ENCODE assay signal across 8 mouse cellular contexts in the genomic region with DNA sequence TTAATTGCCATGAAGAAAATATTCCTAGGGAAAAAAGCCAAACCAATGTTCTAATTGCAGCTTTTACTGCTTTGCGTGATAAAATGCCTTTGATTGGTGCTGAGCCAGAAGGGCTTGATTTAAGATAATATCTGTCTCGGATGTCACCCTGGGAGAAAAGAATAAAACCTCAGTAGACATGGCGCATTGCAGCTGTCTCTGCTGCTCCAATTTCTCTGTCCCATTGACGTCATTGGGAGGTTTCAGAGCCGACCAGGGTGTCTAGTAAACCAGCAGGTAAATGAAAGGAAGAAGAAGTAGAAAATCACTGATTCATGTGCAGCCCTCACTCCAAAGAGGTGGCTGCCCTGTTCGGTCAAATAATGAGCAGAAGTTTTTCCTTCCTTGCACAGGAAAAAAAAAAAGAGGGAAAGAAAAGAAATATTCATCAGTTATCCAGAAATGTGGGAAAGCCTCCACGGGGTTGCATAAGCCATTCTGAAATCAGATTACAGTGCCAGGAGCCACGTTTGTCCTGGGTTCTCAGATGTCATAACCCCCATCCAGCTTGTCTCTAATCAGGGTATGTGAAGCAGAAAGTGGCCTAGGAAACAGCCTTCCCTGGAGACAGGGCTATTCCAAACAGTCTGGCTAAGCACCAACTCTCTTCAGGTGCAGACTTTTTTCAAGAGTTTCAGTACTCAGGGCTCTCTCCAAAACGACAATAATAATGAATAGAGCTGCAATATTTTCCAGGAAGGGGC.
DNase-seq lines count a peak whose midpoint lies in the region; ATAC-seq and TF ChIP-seq lines count a peak whose summit lies in the region.

No protein-coding gene starts in this region.

- intact Hi-C loops in left cerebral cortex, adult 2 months (cut with DNase I), result no loop called here
- intact Hi-C loops in left cerebral cortex, postnatal 14 days (cut with DNase I), result no loop called here

- H3K36me3 ChIP-seq in forebrain, embryonic 12.5 days (replicated peaks), result no peaks in the 10 kb centered on the region
- H3K36me3 ChIP-seq in forebrain, embryonic 10.5 days (replicated peaks), result no peaks in the 10 kb centered on the region
- H3K36me3 ChIP-seq in midbrain, embryonic 16.5 days (ENCODE audit: control insufficient read depth, insufficient read depth, low read length), result no peaks in the 10 kb centered on the region

- no peaks in the 10 kb centered on the region for H3K9me3 ChIP-seq in forebrain, embryonic 12.5 days
- H3K9me3 ChIP-seq in forebrain, embryonic 10.5 days, result no peaks in the 10 kb centered on the region
- no peaks in the 10 kb centered on the region for H3K9me3 ChIP-seq in midbrain, embryonic 16.5 days (replicated peaks; ENCODE audit: control insufficient read depth, low read length, poor library complexity, severe bottlenecking)

- H3K4me1 ChIP-seq in forebrain, embryonic 12.5 days, result peaks cover 9% of the 10 kb centered on the region; the same call in 1 of the 2 replicates
- peaks cover 10% of the 10 kb centered on the region for H3K4me1 ChIP-seq in forebrain, embryonic 10.5 days
- H3K4me1 ChIP-seq in midbrain, embryonic 16.5 days (ENCODE audit: control insufficient read depth, insufficient read depth, low read length), result peaks cover 16% of the 10 kb centered on the region

- 0 out of 2 replicates have a peak overlapping the region, but pooled peaks have one; percentile 42 for H3K27ac ChIP-seq in forebrain, embryonic 12.5 days
- no peak overlapping the region for H3K27ac ChIP-seq in forebrain, embryonic 10.5 days
- peak overlapping the region; percentile 45 for H3K27ac ChIP-seq in left cerebral cortex, adult 2 months
- H3K27ac ChIP-seq in midbrain, embryonic 16.5 days (ENCODE audit: low read length), result no peak overlapping the region

- H3K4me3 ChIP-seq in forebrain, embryonic 12.5 days (replicated peaks), result no peak overlapping the region
- no peak overlapping the region for H3K4me3 ChIP-seq in forebrain, embryonic 10.5 days
- H3K4me3 ChIP-seq in left cerebral cortex, adult 2 months, result no peak overlapping the region
- no peak overlapping the region for H3K4me3 ChIP-seq in midbrain, embryonic 16.5 days (ENCODE audit: low read depth, low read length)

- H3K4me2 ChIP-seq in forebrain, embryonic 12.5 days, result no peak overlapping the region
- 0 out of 2 replicates have a peak overlapping the region, but pooled peaks have one; percentile 8 for H3K4me2 ChIP-seq in midbrain, embryonic 16.5 days (ENCODE audit: low read length)

- no peak for TF ChIP-seq CTCF in left cerebral cortex, adult 2 months (IDR thresholded peaks at IDR 0.05)

- WGBS in forebrain, embryonic 12.5 days, result 47% methylated on average over 9 of the region's 9 CpGs
- 63% methylated on average over 9 of the region's 9 CpGs for WGBS in forebrain, embryonic 10.5 days
- WGBS in midbrain, embryonic 16.5 days, result 27% methylated on average over 9 of the region's 9 CpGs

- H3K27me3 ChIP-seq in forebrain, embryonic 12.5 days, result no peaks in the 10 kb centered on the region
- no peaks in the 10 kb centered on the region for H3K27me3 ChIP-seq in forebrain, embryonic 10.5 days (ENCODE audit: poor library complexity, severe bottlenecking)
- no peaks in the 10 kb centered on the region for H3K27me3 ChIP-seq in midbrain, embryonic 16.5 days (ENCODE audit: control insufficient read depth, insufficient read depth, low read depth, low read length)

- no peak for ATAC-seq in forebrain, embryonic 12.5 days (ENCODE audit: low FRiP score)
- 0 out of 2 replicates have a peak, but pooled peaks have one; percentile 48 for ATAC-seq in midbrain, embryonic 16.5 days
- no peak for ATAC-seq in erythroblast, adult 5-6 weeks (replicated peaks; ENCODE audit: low FRiP score, poor library complexity, severe bottlenecking)

- no peak overlapping the region for H3K9ac ChIP-seq in forebrain, embryonic 12.5 days
- H3K9ac ChIP-seq in midbrain, embryonic 16.5 days (ENCODE audit: low read depth, low read length), result no peak overlapping the region

- no peak for DNase-seq in forebrain, embryonic 10.5 days (ENCODE audit: extremely low spot score, low spot score)
- DNase-seq in left cerebral cortex, adult 2 months (ENCODE audit: extremely low spot score in 1 of 2, low spot score in 2 of 2), result no peak
- DNase-seq in left cerebral cortex, postnatal 14 days (ENCODE audit: low spot score in 2 of 2), result no peak
- DNase-seq in cerebellum, postnatal 10 days, result peak; percentile 59 to 62
- no peak for DNase-seq in adipocyte (ENCODE audit: low spot score)

Comparison
In these comparisons a context has a peak if more than half of its experiments do, and no peak if none do; other contexts are left out.
1. H3K27ac ChIP-seq: peak in forebrain, embryonic 12.5 days (single experiment) and left cerebral cortex, adult 2 months (single experiment); none in forebrain, embryonic 10.5 days (single experiment) and midbrain, embryonic 16.5 days (single experiment).
2. DNase-seq: peak in cerebellum, postnatal 10 days (2 of 2); none in forebrain, embryonic 10.5 days (single experiment), left cerebral cortex, adult 2 months (0 of 2), left cerebral cortex, postnatal 14 days (0 of 2) and adipocyte (single experiment).